Mouse (Mus musculus) G1E (cell line): ENCODE results near the gene Arhgef6.

Experiments
- CTCF ChIP-seq: IDR thresholded peaks from 2 replicates; pipeline ENCODE4 v1.5.1; 2012; ENCODE audit warnings: low read depth, low read length, inconsistent platforms, mixed read lengths
- GATA1 ChIP-seq: IDR thresholded peaks from 2 replicates; pipeline ENCODE4 v1.6.1; 2012; ENCODE audit warnings: borderline replicate concordance, low read length, inconsistent platforms, mixed read lengths

DNA sequence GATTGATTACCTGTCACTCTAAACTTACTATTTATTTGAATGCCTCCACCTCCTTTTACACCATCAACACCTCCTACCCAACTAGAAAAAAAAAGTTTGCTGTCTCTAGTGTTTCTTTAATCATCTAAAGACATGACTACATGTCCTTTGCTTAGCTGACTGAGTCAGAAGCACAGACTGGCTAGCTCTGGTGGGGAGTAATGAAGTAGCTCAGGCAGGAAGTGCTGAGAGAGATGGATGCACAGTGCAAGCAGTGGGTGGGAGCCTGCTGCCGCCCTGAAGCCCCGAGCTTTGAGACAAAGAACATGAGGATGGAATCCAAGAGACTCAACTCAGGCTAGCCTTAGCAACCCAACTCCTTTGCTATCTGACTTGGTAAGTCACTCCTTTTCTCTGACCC, 138.1 kb downstream of the Arhgef6 start:
- TF ChIP-seq CTCF: no peak
- no peak for TF ChIP-seq GATA1
